Mouse (Mus musculus) ovary, postnatal 14 days (tissue): Measurements from ENCODE around the gene Rrp12.
A peak's percentile ranks its signal among the peaks of the same experiment; 100 is the strongest.

Experiments
- DNase-seq: peaks from one replicate; pipeline ENCODE4 v3.0.0; 2022; ENCODE audit warnings: low spot score

Rrp12 gene

GRCm38 (mm10) chr19:41829381-41830105, 66.4 kb downstream of the Rrp12 start, which contains the start of gene Frat1:
Gene Frat1, plus strand, starts transcription at chr19:41829970.
- peak; percentile 76 for DNase-seq

- DNase-seq = no peak
Observed at GRCm38 (mm10) chr19:41828941-41829340, 67.0 kb downstream of the Rrp12 start.

GRCm38 (mm10) chr19:41826529-41826928, 69.4 kb downstream of the Rrp12 start:
- no peak for DNase-seq

GRCm38 (mm10) chr19:41824950-41825349, 71.0 kb downstream of the Rrp12 start:
- DNase-seq = no peak

GRCm38 (mm10) chr19:41822589-41822988, 73.4 kb downstream of the Rrp12 start:
- no peak for DNase-seq

GRCm38 (mm10) chr19:41821436-41821835, 74.5 kb downstream of the Rrp12 start:
- DNase-seq = no peak

GRCm38 (mm10) chr19:41818749-41819148, 77.2 kb downstream of the Rrp12 start:
- DNase-seq = no peak

GRCm38 (mm10) chr19:41817325-41817724, 78.6 kb downstream of the Rrp12 start:
- no peak for DNase-seq

- DNase-seq = no peak
Observed at GRCm38 (mm10) chr19:41816915-41817314, 79.1 kb downstream of the Rrp12 start.

GRCm38 (mm10) chr19:41816410-41816809, 79.6 kb downstream of the Rrp12 start:
- no peak for DNase-seq

GRCm38 (mm10) chr19:41813374-41813773, 82.6 kb downstream of the Rrp12 start:
- DNase-seq = no peak
